Mouse (Mus musculus) stomach, embryonic 15.5 days (tissue): ENCODE data around the gene Mdga1. TPM values are rescaled to one million over a fixed set of nuclear protein-coding genes. Genes with fewer than 3 reads are reported as not detected.

ENCODE experiments used
- ATAC-seq: fragments of 200-750 bp; cut with Nextera tagmentation; 2 replicates; pipeline ENCODE4 v1.8.0; 2017; ENCODE audit warnings: low read depth, moderate number of reproducible peaks, moderate TSS enrichment; ENCODE audit not compliant: insufficient read depth, low FRiP score
- H3K27ac ChIP-seq: fragments of 300-500 bp; sonication (generic); 2 replicates; pipeline ENCODE4 v1.5.1; 2015; ENCODE audit warnings: mild to moderate bottlenecking, inconsistent platforms
- H3K27me3 ChIP-seq: fragments of 300-500 bp; sonication (generic); replicated peaks from 2 replicates; pipeline ENCODE4 v1.6.1; 2015; ENCODE audit warnings: inconsistent platforms
- H3K36me3 ChIP-seq: fragments of 300-500 bp; sonication (generic); 2 replicates; pipeline ENCODE4 v1.6.1; 2015; ENCODE audit warnings: inconsistent platforms
- H3K4me1 ChIP-seq: fragments of 300-500 bp; sonication (generic); 2 replicates; pipeline ENCODE4 v1.6.1; 2015; ENCODE audit warnings: inconsistent platforms
- H3K4me2 ChIP-seq: fragments of 300-500 bp; sonication (generic); 2 replicates; pipeline ENCODE4 v1.6.1; 2015; ENCODE audit warnings: mild to moderate bottlenecking, inconsistent platforms
- H3K4me3 ChIP-seq: fragments of 300-500 bp; sonication (generic); replicated peaks from 2 replicates; pipeline ENCODE4 v1.5.1; 2015; ENCODE audit warnings: inconsistent platforms
- H3K9ac ChIP-seq: fragments of 300-500 bp; sonication (generic); 2 replicates; pipeline ENCODE4 v1.6.1; 2015; ENCODE audit warnings: inconsistent platforms
- H3K9me3 ChIP-seq: fragments of 300-500 bp; sonication (generic); 2 replicates; pipeline ENCODE4 v1.6.1; 2016; ENCODE audit warnings: inconsistent platforms
- WGBS: fragments of 180-500 bp; shearing (Covaris S2); methylation state at CpG from one replicate; pipeline ENCODE4 v1.1.7; 2015; 5-methylcytosine and 5-hydroxymethylcytosine counted together
- polyA plus RNA-seq: library from polyadenylated mRNA; unstranded; fragments of >200 nt; fragmentation: Nextera tagmentation; extraction: Ambion mirVana; gene quantifications from 2 replicates; pipeline ENCODE4 v1.2.1, GENCODE M21; 2015

Mdga1 gene
- polyA plus RNA-seq: 3.6 and 3.9 TPM in 2 replicates

GRCm38 (mm10) chr17:29970037-29970555, at the start of gene Mdga1:
Gene Mdga1, minus strand, starts transcription at chr17:29970087.
- H3K9me3 ChIP-seq: no peaks in the 10 kb centered on the region
- no peaks in the 10 kb centered on the region for H3K36me3 ChIP-seq
- no peak for ATAC-seq
- H3K4me2 ChIP-seq: no peak within 1 kb of the TSS
- H3K27ac ChIP-seq: no peak within 1 kb of the TSS
- 0 out of 2 replicates have a peak, but pooled peaks cover 4% of the 10 kb centered on the region for H3K27me3 ChIP-seq
- WGBS: 60% methylated on average over 7 of the region's 7 CpGs
- no peaks in the 10 kb centered on the region for H3K4me1 ChIP-seq
- no peak within 1 kb of the TSS for H3K4me3 ChIP-seq
- H3K9ac ChIP-seq: no peak within 1 kb of the TSS

GRCm38 (mm10) chr17:30018927-30019610, 49.2 kb upstream of the Mdga1 start:
- no peak overlapping the region for H3K4me3 ChIP-seq
- peak overlapping the region; percentile 51; the same call in 1 of the 2 replicates for H3K27ac ChIP-seq
- H3K27me3 ChIP-seq: no peaks in the 10 kb centered on the region
- H3K4me1 ChIP-seq: peaks cover 18% of the 10 kb centered on the region
- H3K4me2 ChIP-seq: peak overlapping the region; percentile 26; the same call in 1 of the 2 replicates
- H3K9me3 ChIP-seq: no peaks in the 10 kb centered on the region
- H3K9ac ChIP-seq: no peak overlapping the region
- H3K36me3 ChIP-seq: no peaks in the 10 kb centered on the region
- ATAC-seq: no peak
- WGBS: 56% methylated on average over 12 of the region's 12 CpGs

DNA sequence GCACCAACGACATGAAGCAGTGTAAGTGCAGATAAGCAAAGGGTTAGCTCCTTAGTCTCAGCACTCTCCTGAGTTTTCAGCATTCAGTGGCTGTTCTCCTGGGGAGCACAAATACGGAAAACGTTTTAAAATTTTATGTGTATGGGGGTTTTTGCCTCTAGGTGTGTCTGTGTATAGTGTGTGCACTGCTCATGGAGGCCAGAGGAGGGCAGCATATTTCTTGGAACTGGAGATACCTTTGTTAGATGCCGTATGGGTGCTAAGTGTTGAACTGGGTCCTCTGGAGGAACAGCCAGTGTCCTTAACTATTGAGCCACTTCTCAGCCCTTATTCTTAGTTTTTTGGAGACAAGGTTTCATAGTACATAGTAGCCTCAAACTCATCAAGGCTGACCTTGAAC, 44.8 kb upstream of the Mdga1 start:
- H3K9me3 ChIP-seq: no peaks in the 10 kb centered on the region
- peaks cover 15% of the 10 kb centered on the region for H3K4me1 ChIP-seq
- no peak overlapping the region for H3K4me3 ChIP-seq
- WGBS: 98% methylated on average over 4 of the region's 4 CpGs
- no peak overlapping the region for H3K27ac ChIP-seq
- no peak overlapping the region for H3K9ac ChIP-seq
- H3K27me3 ChIP-seq: no peaks in the 10 kb centered on the region
- H3K36me3 ChIP-seq: no peaks in the 10 kb centered on the region
- no peak overlapping the region for H3K4me2 ChIP-seq
- ATAC-seq: no peak

GRCm38 (mm10) chr17:30008392-30008791, 38.5 kb upstream of the Mdga1 start:
- no peaks in the 10 kb centered on the region for H3K36me3 ChIP-seq
- no peaks in the 10 kb centered on the region for H3K27me3 ChIP-seq
- no peaks in the 10 kb centered on the region for H3K9me3 ChIP-seq
- H3K4me3 ChIP-seq: no peak overlapping the region
- H3K4me2 ChIP-seq: peak overlapping the region; percentile 60
- H3K9ac ChIP-seq: no peak overlapping the region
- ATAC-seq: no peak
- peaks cover 26% of the 10 kb centered on the region for H3K4me1 ChIP-seq
- H3K27ac ChIP-seq: peak overlapping the region; percentile 36; the same call in 1 of the 2 replicates

GRCm38 (mm10) chr17:30007883-30008282, 38.0 kb upstream of the Mdga1 start:
- no peak overlapping the region for H3K9ac ChIP-seq
- peaks cover 26% of the 10 kb centered on the region for H3K4me1 ChIP-seq
- no peak overlapping the region for H3K4me3 ChIP-seq
- H3K4me2 ChIP-seq: peak overlapping the region; percentile 60
- no peaks in the 10 kb centered on the region for H3K27me3 ChIP-seq
- WGBS: 36% methylated on average over 6 of the region's 6 CpGs
- H3K9me3 ChIP-seq: no peaks in the 10 kb centered on the region
- H3K36me3 ChIP-seq: no peaks in the 10 kb centered on the region
- ATAC-seq: no peak
- peak overlapping the region; percentile 36; the same call in 1 of the 2 replicates for H3K27ac ChIP-seq

GRCm38 (mm10) chr17:30006877-30007276, 37.0 kb upstream of the Mdga1 start:
- Histone ChIP-seq H3K9ac (no peak overlapping the region), H3K36me3 (no peaks in the 10 kb centered on the region), H3K4me3 (peak overlapping the region; percentile 6; the same call in 1 of the 2 replicates), H3K9me3 (no peaks in the 10 kb centered on the region), H3K4me1 (peaks cover 26% of the 10 kb centered on the region), H3K27ac (no peak overlapping the region; the same call in 1 of the 2 replicates), H3K27me3 (no peaks in the 10 kb centered on the region), H3K4me2 (peak overlapping the region; percentile 60)
- 77% methylated on average over 2 of the region's 2 CpGs for WGBS
- ATAC-seq: no peak

- H3K36me3 ChIP-seq: no peaks in the 10 kb centered on the region
- peak overlapping the region; percentile 100 for H3K27ac ChIP-seq
- no peaks in the 10 kb centered on the region for H3K9me3 ChIP-seq
- peak overlapping the region; percentile 99 for H3K4me3 ChIP-seq
- peaks cover 26% of the 10 kb centered on the region for H3K4me1 ChIP-seq
- ATAC-seq: peak; percentile 10; the same call in 1 of the 2 replicates
- WGBS: 0% methylated on average over 19 of the region's 19 CpGs
- H3K4me2 ChIP-seq: peak overlapping the region; percentile 60
- peak overlapping the region; percentile 99 for H3K9ac ChIP-seq
- H3K27me3 ChIP-seq: no peaks in the 10 kb centered on the region
Observed at GRCm38 (mm10) chr17:30005451-30005941, 35.6 kb upstream of the Mdga1 start.

DNA sequence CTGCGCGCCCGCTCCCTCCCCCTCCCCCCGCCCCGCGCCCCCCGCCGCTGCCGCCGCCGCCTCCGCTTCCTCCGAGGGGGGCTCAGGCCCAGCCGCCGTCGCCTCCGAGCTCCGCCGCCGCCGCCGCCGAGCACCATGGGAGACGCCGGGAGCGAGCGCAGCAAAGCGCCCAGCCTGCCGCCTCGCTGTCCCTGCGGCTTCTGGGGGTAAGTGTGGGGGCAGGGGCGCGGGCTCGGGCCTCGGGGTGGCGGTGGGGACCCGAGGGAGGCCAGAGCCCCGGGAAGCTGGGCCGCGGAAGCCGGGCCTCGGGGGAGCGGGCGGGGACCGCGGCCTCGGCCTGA, 35.2 kb upstream of the Mdga1 start:
- Histone ChIP-seq H3K9ac (peak overlapping the region; percentile 99), H3K27ac (peak overlapping the region; percentile 100), H3K4me3 (peak overlapping the region; percentile 99), H3K36me3 (no peaks in the 10 kb centered on the region), H3K9me3 (no peaks in the 10 kb centered on the region), H3K27me3 (no peaks in the 10 kb centered on the region), H3K4me2 (peak overlapping the region; percentile 60), H3K4me1 (peaks cover 26% of the 10 kb centered on the region)
- peak; percentile 2 for ATAC-seq
- 1% methylated on average over 36 of the region's 47 CpGs for WGBS

DNA sequence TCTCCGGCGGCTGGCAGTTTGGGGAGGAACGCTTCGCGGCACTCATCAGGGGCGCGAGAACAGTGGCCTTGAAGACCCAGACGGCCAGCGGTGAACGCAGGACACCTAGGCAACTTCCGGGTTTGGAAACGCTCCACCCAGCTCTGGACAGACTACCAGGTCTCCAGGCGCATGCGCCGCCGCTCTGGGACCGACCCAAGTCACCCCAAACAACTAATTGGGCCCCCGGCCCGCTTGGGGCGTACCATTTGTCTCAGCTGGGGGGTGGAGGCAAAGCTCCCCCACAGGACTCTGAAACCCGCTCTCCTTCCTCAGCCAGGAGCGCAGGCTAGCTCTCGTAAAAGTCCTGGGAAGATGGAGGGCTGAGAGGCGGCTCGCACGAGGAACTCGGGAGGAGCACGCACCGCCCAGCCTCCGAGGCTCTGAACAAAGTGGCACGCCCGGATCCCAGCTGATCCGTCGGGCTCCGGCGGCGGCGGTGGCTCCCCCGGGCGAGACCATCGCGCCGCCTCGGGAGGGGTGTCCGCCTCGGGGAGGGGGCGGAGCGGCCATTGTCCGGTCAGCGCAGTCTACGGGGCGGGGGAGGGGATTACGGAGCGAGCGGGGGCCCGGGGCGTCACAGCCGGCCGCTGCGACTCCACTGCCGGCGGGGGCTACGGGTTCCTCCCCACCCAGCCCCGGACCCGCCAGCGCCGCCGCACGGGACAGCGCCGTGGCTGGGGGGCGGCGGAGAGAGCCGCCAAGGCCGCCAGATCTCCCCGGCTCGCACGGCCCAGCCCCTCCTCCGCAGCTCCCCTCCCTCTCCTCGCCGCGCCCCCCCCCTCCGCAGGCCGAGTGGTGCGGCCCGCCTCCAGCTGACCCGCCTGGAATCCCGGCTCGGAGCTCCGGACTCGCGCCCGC, 34.6 kb upstream of the Mdga1 start, which contains the start of gene Zfand3:
Gene Zfand3, plus strand, starts transcription at position 531 of the 900 bp plus-strand sequence.
- peak; percentile 91 for ATAC-seq
- H3K9ac ChIP-seq: peak within 1 kb of the TSS; percentile 99
- peaks cover 26% of the 10 kb centered on the region for H3K4me1 ChIP-seq
- WGBS: under 1% methylated on average over 69 of the region's 93 CpGs
- H3K4me3 ChIP-seq: peak within 1 kb of the TSS; percentile 99
- H3K27me3 ChIP-seq: no peaks in the 10 kb centered on the region
- H3K27ac ChIP-seq: peak within 1 kb of the TSS; percentile 100
- H3K9me3 ChIP-seq: no peaks in the 10 kb centered on the region
- H3K4me2 ChIP-seq: peak within 1 kb of the TSS; percentile 79
- no peaks in the 10 kb centered on the region for H3K36me3 ChIP-seq

GRCm38 (mm10) chr17:29998566-29999295, 28.8 kb upstream of the Mdga1 start:
- H3K4me2 ChIP-seq: no peak overlapping the region
- no peaks in the 10 kb centered on the region for H3K36me3 ChIP-seq
- WGBS: 83% methylated on average over 24 of the region's 24 CpGs
- H3K4me3 ChIP-seq: no peak overlapping the region
- H3K27me3 ChIP-seq: no peaks in the 10 kb centered on the region
- H3K9me3 ChIP-seq: no peaks in the 10 kb centered on the region
- H3K27ac ChIP-seq: no peak overlapping the region
- H3K4me1 ChIP-seq: peaks cover 3% of the 10 kb centered on the region
- no peak for ATAC-seq
- no peak overlapping the region for H3K9ac ChIP-seq

DNA sequence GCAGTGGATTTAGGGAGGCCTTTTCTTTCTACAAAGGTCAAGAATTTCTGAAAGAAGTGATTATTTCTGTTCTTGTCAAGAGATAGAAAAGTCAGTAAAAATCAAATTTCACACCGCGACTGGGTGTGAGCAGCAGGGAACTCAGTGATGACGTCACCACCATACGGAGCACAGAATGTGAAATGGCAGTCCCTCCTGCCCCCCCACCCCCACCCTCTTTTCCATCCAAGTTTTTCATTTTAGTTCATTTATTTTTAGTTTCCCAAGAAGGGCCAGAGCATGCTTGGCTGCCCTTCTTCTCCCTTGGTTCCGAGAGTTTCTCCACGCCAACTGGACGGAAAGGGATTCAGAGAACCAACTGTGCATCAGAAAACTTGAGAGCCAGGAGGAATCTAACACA, 27.8 kb upstream of the Mdga1 start:
- H3K4me2 ChIP-seq: no peak overlapping the region
- WGBS: 67% methylated on average over 7 of the region's 7 CpGs
- no peak overlapping the region for H3K4me3 ChIP-seq
- H3K27ac ChIP-seq: no peak overlapping the region
- no peaks in the 10 kb centered on the region for H3K36me3 ChIP-seq
- H3K9ac ChIP-seq: no peak overlapping the region
- H3K27me3 ChIP-seq: no peaks in the 10 kb centered on the region
- no peaks in the 10 kb centered on the region; the same call in 1 of the 2 replicates for H3K4me1 ChIP-seq
- H3K9me3 ChIP-seq: no peaks in the 10 kb centered on the region
- ATAC-seq: no peak
